In genomic region chr6:91712097-91712854, GRCm38 (mm10) we compare ENCODE assay signal across 8 mouse cellular contexts. TPM values are rescaled to one million over a fixed set of nuclear protein-coding genes. Genes with fewer than 3 reads are reported as not detected.
DNase-seq lines count a peak whose midpoint lies in the region; ATAC-seq and TF ChIP-seq lines count a peak whose summit lies in the region.

No protein-coding gene starts in this region.

- DNase-seq in kidney, adult 18-20 months: no peak
- DNase-seq in urinary bladder, postnatal 10 days (ENCODE audit: low spot score): no peak
- DNase-seq in urinary bladder, adult 18-20 months (ENCODE audit: low spot score in 2 of 2): no peak

- H3K27ac ChIP-seq in kidney, embryonic 15.5 days: peak overlapping the region; percentile 78
- peak overlapping the region; percentile 95 for H3K27ac ChIP-seq in cortical plate, adult 2 months (ENCODE audit: insufficient read depth, low read length)
- H3K27ac ChIP-seq in hindbrain, embryonic 16.5 days (ENCODE audit: low read depth, low read length): peak overlapping the region; percentile 56
- peak overlapping the region; percentile 50; the same call in 1 of the 2 replicates for H3K27ac ChIP-seq in midbrain, embryonic 16.5 days (ENCODE audit: low read length)

- H3K4me1 ChIP-seq in kidney, embryonic 15.5 days: peaks cover 33% of the 10 kb centered on the region
- H3K4me1 ChIP-seq in cortical plate, adult 2 months (ENCODE audit: control insufficient read depth, insufficient read depth, low read length): peaks cover 13% of the 10 kb centered on the region
- peaks cover 38% of the 10 kb centered on the region for H3K4me1 ChIP-seq in hindbrain, embryonic 16.5 days (ENCODE audit: control insufficient read depth, insufficient read depth, low read depth, low read length)
- H3K4me1 ChIP-seq in midbrain, embryonic 16.5 days (ENCODE audit: control insufficient read depth, insufficient read depth, low read length): peaks cover 34% of the 10 kb centered on the region

- no peak for TF ChIP-seq POLR2A in cortical plate, adult 2 months (IDR thresholded peaks at IDR 0.05; ENCODE audit: extremely low read depth, insufficient read depth, low read length)

- peak; percentile 22; the same call in 1 of the 2 replicates for ATAC-seq in kidney, embryonic 15.5 days (replicated peaks; ENCODE audit: low FRiP score)
- 0 out of 2 replicates have a peak, but pooled peaks have one; percentile 3 for ATAC-seq in hindbrain, embryonic 16.5 days
- no peak for ATAC-seq in midbrain, embryonic 16.5 days
- ATAC-seq in erythroid progenitor cell, adult 5-6 weeks (replicated peaks; ENCODE audit: low FRiP score, poor library complexity, severe bottlenecking): no peak

- WGBS in kidney, embryonic 15.5 days: 23% methylated on average over 4 of the region's 4 CpGs
- WGBS in hindbrain, embryonic 16.5 days: 25% methylated on average over 4 of the region's 4 CpGs
- 27% methylated on average over 4 of the region's 4 CpGs for WGBS in midbrain, embryonic 16.5 days

- peaks cover 50% of the 10 kb centered on the region for H3K36me3 ChIP-seq in kidney, embryonic 15.5 days
- H3K36me3 ChIP-seq in hindbrain, embryonic 16.5 days (ENCODE audit: control insufficient read depth, insufficient read depth, low read length): peaks cover 4% of the 10 kb centered on the region; the same call in 1 of the 2 replicates
- peaks cover 11% of the 10 kb centered on the region for H3K36me3 ChIP-seq in midbrain, embryonic 16.5 days (ENCODE audit: control insufficient read depth, insufficient read depth, low read length)

- 0 out of 2 replicates have a peak overlapping the region, but pooled peaks have one; percentile 0 for H3K9ac ChIP-seq in kidney, embryonic 15.5 days
- H3K9ac ChIP-seq in hindbrain, embryonic 16.5 days (ENCODE audit: low read depth, low read length): peak overlapping the region; percentile 50
- H3K9ac ChIP-seq in midbrain, embryonic 16.5 days (ENCODE audit: low read depth, low read length): 0 out of 2 replicates have a peak overlapping the region, but pooled peaks have one; percentile 11

- H3K9me3 ChIP-seq in kidney, embryonic 15.5 days (replicated peaks): no peaks in the 10 kb centered on the region
- no peaks in the 10 kb centered on the region for H3K9me3 ChIP-seq in hindbrain, embryonic 16.5 days (ENCODE audit: control insufficient read depth, low read length)
- H3K9me3 ChIP-seq in midbrain, embryonic 16.5 days (replicated peaks; ENCODE audit: control insufficient read depth, low read length, poor library complexity, severe bottlenecking): no peaks in the 10 kb centered on the region

- no peak for TF ChIP-seq CTCF in cortical plate, adult 2 months (IDR thresholded peaks at IDR 0.05; ENCODE audit: extremely low read depth, insufficient read depth, low read length)

- no peak overlapping the region for H3K4me3 ChIP-seq in kidney, embryonic 15.5 days (replicated peaks)
- H3K4me3 ChIP-seq in cortical plate, adult 2 months (ENCODE audit: insufficient read depth, low read length): no peak overlapping the region
- H3K4me3 ChIP-seq in hindbrain, embryonic 16.5 days (ENCODE audit: low read length): no peak overlapping the region
- no peak overlapping the region for H3K4me3 ChIP-seq in midbrain, embryonic 16.5 days (ENCODE audit: low read depth, low read length)

- no peaks in the 10 kb centered on the region for H3K27me3 ChIP-seq in kidney, embryonic 15.5 days
- H3K27me3 ChIP-seq in hindbrain, embryonic 16.5 days (replicated peaks; ENCODE audit: control insufficient read depth, insufficient read depth, low read length): no peaks in the 10 kb centered on the region
- H3K27me3 ChIP-seq in midbrain, embryonic 16.5 days (ENCODE audit: control insufficient read depth, insufficient read depth, low read depth, low read length): no peaks in the 10 kb centered on the region

- no peak overlapping the region for H3K4me2 ChIP-seq in kidney, embryonic 15.5 days
- H3K4me2 ChIP-seq in hindbrain, embryonic 16.5 days (ENCODE audit: low read length): no peak overlapping the region
- no peak overlapping the region for H3K4me2 ChIP-seq in midbrain, embryonic 16.5 days (ENCODE audit: low read length)

RNA-seq across cellular contexts. Expression of gene Slc6a6, which starts 28.4 kb away (rescaled TPM):
- 84.0 and 87.2 TPM in 2 replicates for polyA plus RNA-seq in kidney, embryonic 15.5 days (2015; fragmentation: Nextera tagmentation; extraction: Ambion mirVana)
- polyA plus RNA-seq in cortical plate, adult 2 months (2012; rRNA removed): 94.9 and 105 TPM in 2 replicates
- 108 TPM in 2 replicates for polyA plus RNA-seq in hindbrain, embryonic 16.5 days (2015; fragmentation: Nextera tagmentation; extraction: Ambion mirVana)
- 117 and 125 TPM in 2 replicates for polyA plus RNA-seq in midbrain, embryonic 16.5 days (2015; fragmentation: Nextera tagmentation; extraction: Ambion mirVana)
- total RNA-seq in erythroid progenitor cell, adult 5-6 weeks (2015; ENCODE audit: low replicate concordance): 25.6 and 25.9 TPM in 2 replicates
- 9.8 and 10.9 TPM in 2 replicates for total RNA-seq in erythroid progenitor cell, adult 5-6 weeks (2017; ENCODE audit: low replicate concordance)

Comparison
In these comparisons a context has a peak if more than half of its experiments do, and no peak if none do; other contexts are left out.
1. ATAC-seq: peak in kidney, embryonic 15.5 days (single experiment) and hindbrain, embryonic 16.5 days (single experiment); none in midbrain, embryonic 16.5 days (single experiment) and erythroid progenitor cell, adult 5-6 weeks (single experiment).
2. H3K9ac ChIP-seq: peak in every context shown above with its lines; median percentile 50 in hindbrain, embryonic 16.5 days; 11 in midbrain, embryonic 16.5 days; 0 in kidney, embryonic 15.5 days.
3. Peak in every context shown above with its lines, with median percentiles within 50 percentile points of each other: H3K27ac ChIP-seq.